Comparison of ENCODE assay signal across 31 mouse cellular contexts in the genomic region with DNA sequence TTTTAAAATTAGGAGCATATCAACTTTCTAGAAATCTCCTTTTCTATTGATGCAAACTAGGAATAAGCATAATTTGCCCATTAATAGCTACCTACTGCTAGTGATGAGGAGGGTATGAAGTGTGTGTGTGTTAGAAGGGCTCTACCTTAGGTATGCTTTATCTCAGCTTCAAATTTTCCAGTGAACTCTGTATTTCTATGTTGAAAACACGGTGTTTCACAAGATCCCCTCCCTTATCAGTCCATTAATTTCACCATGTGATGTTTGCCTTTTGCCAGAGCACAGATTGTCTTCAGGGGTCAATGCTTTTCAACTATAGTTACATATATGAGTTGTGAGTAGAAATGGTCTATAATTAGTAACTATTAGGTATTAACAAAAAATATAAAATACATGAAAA. TPM values are rescaled to one million over a fixed set of nuclear protein-coding genes. Genes with fewer than 3 reads are reported as not detected.
"Had no signal": no experiment of that assay in that cellular context is flagged by ENCODE, and none has a peak within 500 bp of the region (broad histone marks: within the 10 kb centered on the region; RNA-seq: fewer than 3 reads in every experiment).

No protein-coding gene starts in this region.

- ATAC-seq: forebrain, postnatal 0 days; hindbrain, postnatal 0 days had no signal

- DNase-seq: forebrain, postnatal 0 days; gastrocnemius, postnatal 14 days; gastrocnemius, postnatal 36 days; heart, adult 11 months; heart, adult 2 months; heart, postnatal 14 days; heart, postnatal 36 days; kidney, adult 18-20 months; kidney, adult 8-10 months; kidney, postnatal 10 days; kidney, postnatal 25 days; kidney, postnatal 4 days; layer of hippocampus, postnatal 36 days; left cerebral cortex, postnatal 4 days had no signal

- H3K27me3 ChIP-seq: heart, embryonic 13.5 days; heart, embryonic 15.5 days; hindbrain, embryonic 13.5 days; hindbrain, embryonic 15.5 days; limb, embryonic 13.5 days; limb, embryonic 15.5 days had no signal

- H3K4me2 ChIP-seq: heart, embryonic 11.5 days; heart, embryonic 13.5 days; heart, embryonic 15.5 days; hindbrain, embryonic 13.5 days; hindbrain, embryonic 15.5 days; limb, embryonic 13.5 days; limb, embryonic 15.5 days had no signal

- H3K36me3 ChIP-seq: heart, embryonic 13.5 days; heart, embryonic 15.5 days; hindbrain, embryonic 13.5 days; hindbrain, embryonic 15.5 days; limb, embryonic 13.5 days; limb, embryonic 15.5 days had no signal

- H3K9me3 ChIP-seq: heart, embryonic 13.5 days; heart, embryonic 15.5 days; hindbrain, embryonic 13.5 days; hindbrain, embryonic 15.5 days; limb, embryonic 13.5 days; limb, embryonic 15.5 days had no signal

- H3K4me1 ChIP-seq: heart, embryonic 13.5 days; heart, embryonic 15.5 days; hindbrain, embryonic 13.5 days; hindbrain, embryonic 15.5 days; limb, embryonic 13.5 days; limb, embryonic 15.5 days had no signal

- H3K9ac ChIP-seq: forebrain, postnatal 0 days; heart, embryonic 13.5 days; heart, embryonic 15.5 days; hindbrain, embryonic 13.5 days; hindbrain, embryonic 15.5 days; limb, embryonic 13.5 days; limb, embryonic 15.5 days; liver, embryonic 14.5 days had no signal

- H3K27ac ChIP-seq: heart, adult 2 months; heart, embryonic 13.5 days; heart, embryonic 15.5 days; hindbrain, embryonic 13.5 days; hindbrain, embryonic 15.5 days; hindbrain, postnatal 0 days; layer of hippocampus, adult 2 months; limb, embryonic 13.5 days; limb, embryonic 15.5 days; liver, embryonic 14.5 days had no signal

- H3K4me3 ChIP-seq: heart, adult 2 months; heart, embryonic 13.5 days; heart, embryonic 15.5 days; hindbrain, embryonic 13.5 days; hindbrain, embryonic 15.5 days; layer of hippocampus, adult 2 months; limb, embryonic 13.5 days; limb, embryonic 15.5 days had no signal

RNA-seq across cellular contexts. Expression of gene Gm5269, which starts 8.0 kb away (rescaled TPM):
- polyA plus RNA-seq: forebrain, postnatal 0 days; gonadal fat pad, adult 2 months; heart, adult 2 months; heart, embryonic 11.5 days; heart, embryonic 13.5 days; heart, embryonic 15.5 days; heart, postnatal 0 days; hindbrain, embryonic 11.5 days; hindbrain, embryonic 13.5 days; hindbrain, embryonic 15.5 days; hindbrain, postnatal 0 days; intestine, embryonic 14.5 days; kidney, embryonic 14.5 days; kidney, embryonic 16.5 days; limb, embryonic 11.5 days; limb, embryonic 13.5 days; limb, embryonic 15.5 days had no signal
